Comparison of ENCODE assay signal across 8 mouse cellular contexts in the genomic region with DNA sequence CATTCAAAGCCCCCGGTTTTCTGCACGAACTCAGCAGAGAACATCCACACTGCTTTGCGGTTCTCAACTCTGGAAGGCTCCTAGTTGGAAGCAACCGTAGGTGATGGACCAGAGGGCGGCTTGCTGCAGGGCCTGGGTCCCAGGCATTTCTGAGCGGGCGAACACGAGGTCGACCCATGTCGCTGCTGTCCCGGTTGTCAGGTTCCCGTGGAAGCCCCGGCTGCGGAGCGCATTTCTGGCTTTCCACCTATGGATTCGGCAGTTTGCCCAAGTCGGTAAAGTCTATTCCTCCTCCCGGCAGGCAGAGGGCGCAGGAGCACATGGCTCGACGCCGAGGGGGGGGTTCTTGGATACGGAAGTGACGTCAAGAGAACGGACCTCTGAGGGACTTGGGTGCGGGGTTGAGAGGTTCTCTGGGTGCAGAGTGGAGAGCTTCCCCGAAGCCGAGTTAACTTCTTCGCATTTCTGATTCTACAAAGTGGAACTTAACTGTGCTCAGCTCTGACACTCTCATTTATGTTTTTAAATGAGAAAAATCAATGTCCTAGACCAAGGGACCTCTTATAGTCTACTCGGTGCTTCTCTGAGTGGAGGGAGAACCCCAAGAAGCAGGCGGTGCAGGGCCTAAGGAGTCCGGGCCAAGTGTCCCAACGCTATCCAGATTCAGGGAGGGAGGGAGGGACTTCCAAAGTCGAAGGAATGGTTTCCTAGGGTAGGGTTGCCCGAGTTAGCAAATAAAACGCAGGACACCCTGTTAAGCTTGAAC. TPM values are rescaled to one million over a fixed set of nuclear protein-coding genes. Genes with fewer than 3 reads are reported as not detected.
A peak's percentile ranks its signal among the peaks of the same experiment; 100 is the strongest.
DNase-seq lines count a peak whose midpoint lies in the region; ATAC-seq lines count a peak whose summit lies in the region.

No protein-coding gene starts in this region.

- no peak overlapping the region for H3K27ac ChIP-seq in intestine, embryonic 16.5 days (ENCODE audit: low read length)

- peaks cover 4% of the 10 kb centered on the region for H3K4me1 ChIP-seq in intestine, embryonic 16.5 days (ENCODE audit: control insufficient read depth, insufficient read depth, low read length)

- H3K4me2 ChIP-seq in intestine, embryonic 16.5 days (ENCODE audit: low read depth, low read length), result peak overlapping the region; percentile 62

- H3K27me3 ChIP-seq in intestine, embryonic 16.5 days (replicated peaks; ENCODE audit: control insufficient read depth, insufficient read depth, low read length), result no peaks in the 10 kb centered on the region

- peak; percentile 88 for ATAC-seq in intestine, embryonic 16.5 days
- no peak for ATAC-seq in erythroid progenitor cell, adult 5-6 weeks (replicated peaks; ENCODE audit: low FRiP score, poor library complexity, severe bottlenecking)

- no peaks in the 10 kb centered on the region for H3K9me3 ChIP-seq in intestine, embryonic 16.5 days (ENCODE audit: control insufficient read depth, low read length)

- intact Hi-C loops in gastrocnemius, postnatal 36 days (cut with DNase I), result no loop called here
- intact Hi-C loops in left cerebral cortex, postnatal 25 days (cut with DNase I), result no loop called here

- peak; percentile 70 to 80 for DNase-seq in adrenal gland, adult 18-20 months (ENCODE audit: low spot score in 2 of 2)
- DNase-seq in embryo, embryonic 10 days (ENCODE audit: low spot score), result peak; percentile 95
- DNase-seq in gastrocnemius, postnatal 36 days, result peak; percentile 58
- DNase-seq in left cerebral cortex, postnatal 25 days (ENCODE audit: low spot score in 2 of 2), result peak; percentile 84 to 93
- peak; percentile 92 for DNase-seq in mesoderm, embryonic 11.5 days (ENCODE audit: low read depth, low spot score)
- peak; percentile 84 for DNase-seq in right cerebral cortex, postnatal 25 days

- 12% methylated on average over 36 of the region's 36 CpGs for WGBS in intestine, embryonic 16.5 days

- H3K4me3 ChIP-seq in intestine, embryonic 16.5 days (ENCODE audit: low read length), result peak overlapping the region; percentile 42

- no peaks in the 10 kb centered on the region for H3K36me3 ChIP-seq in intestine, embryonic 16.5 days (ENCODE audit: control insufficient read depth, insufficient read depth, low read length)

- H3K9ac ChIP-seq in intestine, embryonic 16.5 days (ENCODE audit: low read depth, low read length), result peak overlapping the region; percentile 67

RNA-seq across cellular contexts. Expression of a gene that starts 37.2 kb away (rescaled TPM):
- total RNA-seq in adrenal gland, adult 18-20 months (2021), result 10 to 100 TPM; 62.3 to 69.7 TPM
- total RNA-seq in gastrocnemius, postnatal 36 days (2021), result 1 to 10 TPM; 2.2 to 2.6 TPM
- 11.1 and 12.5 TPM in 2 replicates for polyA plus RNA-seq in intestine, embryonic 16.5 days (2015; fragmentation: Nextera tagmentation; extraction: Ambion mirVana)
- total RNA-seq in left cerebral cortex, postnatal 25 days (2021), result 10 to 100 TPM; 48.8 to 51.4 TPM
- 3.4 TPM in 1 of 2 replicates, not detected in the other for total RNA-seq in erythroid progenitor cell, adult 5-6 weeks (2015; ENCODE audit: low replicate concordance)
- not detected in 2 replicates for total RNA-seq in erythroid progenitor cell, adult 5-6 weeks (2017; ENCODE audit: low replicate concordance)

RNA-seq across cellular contexts. Expression of a gene that starts 41.6 kb away (rescaled TPM):
- 1 to 10 TPM; 4.5 to 8.8 TPM for total RNA-seq in adrenal gland, adult 18-20 months (2021)
- under 1 TPM; 0.51 to 0.79 TPM for total RNA-seq in gastrocnemius, postnatal 36 days (2021)
- 2.2 and 2.3 TPM in 2 replicates for polyA plus RNA-seq in intestine, embryonic 16.5 days (2015; fragmentation: Nextera tagmentation; extraction: Ambion mirVana)
- total RNA-seq in left cerebral cortex, postnatal 25 days (2021), result 10 to 100 TPM; 17.2 to 20.4 TPM
- 0.36 TPM in 1 of 2 replicates, not detected in the other for total RNA-seq in erythroid progenitor cell, adult 5-6 weeks (2015; ENCODE audit: low replicate concordance)
- total RNA-seq in erythroid progenitor cell, adult 5-6 weeks (2017; ENCODE audit: low replicate concordance), result 0.90 TPM in 1 of 2 replicates, not detected in the other

Comparison
In these comparisons a context has a peak if more than half of its experiments do, and no peak if none do; other contexts are left out.
1. RNA of a gene that starts 37.2 kb away (total RNA-seq): 62.3 to 69.7 TPM in adrenal gland, adult 18-20 months and 48.8 to 51.4 TPM in left cerebral cortex, postnatal 25 days; 3.4 TPM in erythroid progenitor cell, adult 5-6 weeks and 2.2 to 2.6 TPM in gastrocnemius, postnatal 36 days; every median in the first group is over 10 times any median in the second.
2. Peak in every context shown above with its lines, with median percentiles within 50 percentile points of each other: DNase-seq.